Mouse (Mus musculus) cerebellum, postnatal 10 days (tissue): ENCODE measurements around the gene Map4k5.

Experiments used
- DNase-seq, 2 experiments: peaks; one replicate each; pipeline ENCODE4 v3.0.0; 2021; ENCODE audit warnings: mixed read lengths in 2 of 2

Map4k5 gene

GRCm38 (mm10) chr12:69892371-69893251 is at the start of gene Map4k5, which contains the start of gene Atl1:
Gene Map4k5 (minus strand): TSS chr12:69893200.
Gene Atl1 (plus strand): TSS chr12:69892614.
- peak; percentile 92 to 95 for DNase-seq

GRCm38 (mm10) chr12:69941655-69942329 is 48.8 kb upstream of the Map4k5 start:
- no peak for DNase-seq

- DNase-seq: peak; percentile 24 to 38
Measured at GRCm38 (mm10) chr12:69939291-69939690, 46.3 kb upstream of the Map4k5 start.

GRCm38 (mm10) chr12:69937731-69938130 is 44.7 kb upstream of the Map4k5 start:
- DNase-seq: no peak

GRCm38 (mm10) chr12:69926716-69927115 is 33.7 kb upstream of the Map4k5 start:
- DNase-seq: peak in 1 of 2 experiments; percentile 6

GRCm38 (mm10) chr12:69924012-69924411 is 31.0 kb upstream of the Map4k5 start:
- peak; percentile 49 to 61 for DNase-seq

GRCm38 (mm10) chr12:69923603-69924002 is 30.6 kb upstream of the Map4k5 start:
- no peak for DNase-seq

- peak; percentile 16 to 37 for DNase-seq
Measured at GRCm38 (mm10) chr12:69923128-69923527, 30.1 kb upstream of the Map4k5 start.

GRCm38 (mm10) chr12:69922099-69922498 is 29.1 kb upstream of the Map4k5 start:
- DNase-seq: no peak

GRCm38 (mm10) chr12:69917870-69918269 is 24.9 kb upstream of the Map4k5 start:
- no peak for DNase-seq

GRCm38 (mm10) chr12:69912737-69913136 is 19.7 kb upstream of the Map4k5 start:
- DNase-seq: no peak

- no peak for DNase-seq
Measured at GRCm38 (mm10) chr12:69911906-69912305, 18.9 kb upstream of the Map4k5 start.

- peak; percentile 87 to 90 for DNase-seq
Measured at GRCm38 (mm10) chr12:69908511-69908900, 15.5 kb upstream of the Map4k5 start.

- DNase-seq: peak; percentile 89 to 91
Measured at GRCm38 (mm10) chr12:69907667-69908510, 14.9 kb upstream of the Map4k5 start.

- no peak for DNase-seq
Measured at GRCm38 (mm10) chr12:69904991-69905390, 12.0 kb upstream of the Map4k5 start.

GRCm38 (mm10) chr12:69898119-69898518 is 5.1 kb upstream of the Map4k5 start:
- no peak for DNase-seq

GRCm38 (mm10) chr12:69895046-69895445 is 2.0 kb upstream of the Map4k5 start:
- no peak for DNase-seq

GRCm38 (mm10) chr12:69893927-69894326 is 927 bp upstream of the Map4k5 start:
- peak in 1 of 2 experiments; percentile 28 for DNase-seq

GRCm38 (mm10) chr12:69891721-69892120 is 1.3 kb downstream of the Map4k5 start:
- no peak for DNase-seq

- peak; percentile 10 to 23 for DNase-seq
Measured at GRCm38 (mm10) chr12:69890476-69890875, 2.5 kb downstream of the Map4k5 start.

GRCm38 (mm10) chr12:69890051-69890450 is 2.9 kb downstream of the Map4k5 start:
- no peak for DNase-seq

- no peak for DNase-seq
Measured at GRCm38 (mm10) chr12:69888345-69888744, 4.7 kb downstream of the Map4k5 start.

GRCm38 (mm10) chr12:69887776-69888175 is 5.2 kb downstream of the Map4k5 start:
- no peak for DNase-seq
